20 mouse cellular contexts compared by ENCODE assay signal in the genomic region with DNA sequence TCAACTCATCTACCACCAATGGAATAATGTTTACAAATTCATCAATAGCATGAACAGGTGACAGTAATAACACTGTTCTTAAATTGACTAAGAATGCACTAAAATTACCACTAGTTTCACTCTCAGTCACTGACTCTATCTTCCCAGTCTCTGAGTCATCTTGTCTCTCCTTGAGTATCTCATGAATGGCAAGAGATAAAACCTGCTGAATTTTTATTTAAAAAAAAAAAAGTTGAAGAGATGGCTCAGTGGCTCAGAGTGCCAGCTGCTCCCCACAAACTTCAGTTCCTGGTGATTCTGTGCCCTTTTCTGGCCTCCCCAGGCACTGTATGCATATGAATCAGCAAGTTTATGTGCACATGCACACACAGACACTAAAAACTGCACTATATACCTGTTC.
A peak's percentile ranks its signal among the peaks of the same experiment; 100 is the strongest.
DNase-seq lines count a peak whose midpoint lies in the region; ATAC-seq and TF ChIP-seq lines count a peak whose summit lies in the region.
"Had no signal": no experiment of that assay in that cellular context is flagged by ENCODE, and none has a peak within 500 bp of the region (broad histone marks: within the 10 kb centered on the region; RNA-seq: fewer than 3 reads in every experiment).

No protein-coding gene starts in this region.

- H3K79me3 ChIP-seq in C2C12 (ENCODE audit: low read depth): peaks cover 35% of the 10 kb centered on the region

- TF ChIP-seq EP300 in CH12.LX (IDR thresholded peaks at IDR 0.05; ENCODE audit: low read length): peak; percentile 100

- intact Hi-C loops in left cerebral cortex, postnatal 25 days (cut with DNase I): no loop called here
- intact Hi-C loops in gastrocnemius, postnatal 14 days (cut with DNase I; ENCODE audit: low total_unique reads): no loop called here

- H3K4me2 ChIP-seq in CH12.LX (ENCODE audit: insufficient read depth, low read depth, poor library complexity, severe bottlenecking): peak overlapping the region; percentile 98
- H3K4me2 ChIP-seq: embryonic facial prominence, embryonic 13.5 days; forebrain, embryonic 12.5 days; heart, embryonic 13.5 days; hindbrain, embryonic 15.5 days had no signal

- TF ChIP-seq POLR2A in CH12.LX (IDR thresholded peaks at IDR 0.05; ENCODE audit: low read depth, low read length): no peak

- dilution Hi-C loops in CH12.LX (cut with MboI; ENCODE audit: extremely low pct_ligation_motif_present, extremely low pct_unique_long_range_greater_than_20kb, low sequenced_read_pairs): no loop called here

- no peaks in the 10 kb centered on the region for H3K27me3 ChIP-seq in C2C12 (ENCODE audit: control insufficient read depth, insufficient read depth, insufficient read length)
- H3K27me3 ChIP-seq in CH12.LX (replicated peaks): no peaks in the 10 kb centered on the region
- H3K27me3 ChIP-seq: embryonic facial prominence, embryonic 13.5 days; forebrain, embryonic 12.5 days; heart, embryonic 13.5 days; hindbrain, embryonic 15.5 days; Patski had no signal

- TF ChIP-seq CTCF in C2C12 (IDR thresholded peaks at IDR 0.05; ENCODE audit: control insufficient read depth, insufficient read depth, insufficient read length) (no peak), CH12.LX (conservative IDR thresholded peaks at IDR 0.05 in 1 of 2, IDR thresholded peaks at IDR 0.05 in 1 of 2; ENCODE audit: low read depth in 2 of 2, low read length in 2 of 2) (no peak)

- in situ Hi-C loops in CH12.LX (cut with MboI; ENCODE audit: low pct_ligation_motif_present, low pct_unique_long_range_greater_than_20kb, low sequenced_read_pairs): no loop called here

- no peaks in the 10 kb centered on the region for H3K9me3 ChIP-seq in CH12.LX (replicated peaks; ENCODE audit: low read length)
- H3K9me3 ChIP-seq: embryonic facial prominence, embryonic 13.5 days; forebrain, embryonic 12.5 days; heart, embryonic 13.5 days; hindbrain, embryonic 15.5 days had no signal

- peaks cover 77% of the 10 kb centered on the region for H3K79me2 ChIP-seq in C2C12 (ENCODE audit: control insufficient read depth, insufficient read depth)
- peaks cover 34% of the 10 kb centered on the region for H3K79me2 ChIP-seq in CH12.LX (replicated peaks; ENCODE audit: control insufficient read depth, extremely low read depth, insufficient read depth, poor library complexity, severe bottlenecking)

- ATAC-seq in inflammation-experienced regulatory T-cells, adult 6 months: peak; percentile 76
- ATAC-seq: Patski had no signal

- no peak; the same call in 1 of the 2 replicates for TF ChIP-seq RAD21 in CH12.LX (IDR thresholded peaks at IDR 0.05; ENCODE audit: low read depth, low read length)

- peaks cover 15 to 67% of the 10 kb centered on the region in 2 experiments for H3K4me1 ChIP-seq in CH12.LX (ENCODE audit: control insufficient read depth in 1 of 2, insufficient read depth in 2 of 2)
- H3K4me1 ChIP-seq: forebrain, embryonic 12.5 days; hindbrain, embryonic 15.5 days had no signal

- H3K36me3 ChIP-seq in C2C12 (ENCODE audit: control insufficient read depth, insufficient read depth) (peaks cover 14% of the 10 kb centered on the region), CH12.LX (replicated peaks in 1 of 2; ENCODE audit: control insufficient read depth in 1 of 2, insufficient read depth in 1 of 2, low read length in 1 of 2) (peaks cover 6 to 18% of the 10 kb centered on the region in 2 experiments)

- peak overlapping the region; percentile 80 for H3K27ac ChIP-seq in CH12.LX (ENCODE audit: insufficient read depth, low read depth)
- H3K27ac ChIP-seq: embryonic facial prominence, embryonic 13.5 days; forebrain, embryonic 12.5 days; heart, embryonic 13.5 days; hindbrain, embryonic 15.5 days had no signal

- H3ac ChIP-seq in C2C12 (ENCODE audit: control insufficient read depth, insufficient read length, low read depth): no peak overlapping the region

- no peak overlapping the region for H3K4me3 ChIP-seq in C2C12 (ENCODE audit: insufficient read depth, poor library complexity, severe bottlenecking)
- no peak overlapping the region for H3K4me3 ChIP-seq in CH12.LX (replicated peaks in 1 of 3; ENCODE audit: low read depth in 2 of 3, low read length in 2 of 3, poor library complexity in 1 of 3)
- H3K4me3 ChIP-seq: embryonic facial prominence, embryonic 13.5 days; forebrain, embryonic 12.5 days; heart, embryonic 13.5 days; hindbrain, embryonic 15.5 days had no signal

- peak overlapping the region; percentile 43; the same call in 1 of the 2 replicates for H3K9ac ChIP-seq in CH12.LX (ENCODE audit: insufficient read depth, low read depth)
- H3K9ac ChIP-seq: embryonic facial prominence, embryonic 13.5 days; forebrain, embryonic 12.5 days; heart, embryonic 13.5 days; hindbrain, embryonic 15.5 days had no signal

- DNase-seq in 3T3-L1 (ENCODE audit: low read depth, low spot score) (peak; percentile 28), CH12.LX (ENCODE audit: extremely low read depth) (peak; percentile 85)
- DNase-seq in embryo, embryonic 10 days (ENCODE audit: low spot score): no peak
- DNase-seq in left cerebral cortex, postnatal 25 days (ENCODE audit: low spot score in 2 of 2): no peak
- no peak for DNase-seq in kidney, postnatal 25 days
- no peak for DNase-seq in gastrocnemius, postnatal 14 days
- DNase-seq: adrenal gland, adult 2 months; B cell, adult 2 months; cerebellum, adult 11 months; cerebellum, adult 8-10 months; cerebellum, postnatal 14 days; gastrocnemius, postnatal 36 days; kidney, adult 18-20 months had no signal

TF ChIP-seq in C2C12, 6 proteins besides CTCF, POLR2A, EP300 and RAD21:
- TF ChIP-seq MYOD1 (IDR thresholded peaks at IDR 0.05; ENCODE audit: control insufficient read depth, insufficient read length, low read depth) (peak; percentile 37), MYOG (IDR thresholded peaks at IDR 0.05; ENCODE audit: control insufficient read depth, extremely low read depth, insufficient read length) (no peak)

TF ChIP-seq in CH12.LX, 34 proteins besides CTCF, POLR2A, EP300 and RAD21:
- TF ChIP-seq ETS1 (conservative IDR thresholded peaks at IDR 0.05; ENCODE audit: low read depth, low read length): peak; percentile 97
- TF ChIP-seq JUN (IDR thresholded peaks at IDR 0.05; ENCODE audit: insufficient read depth, low read depth, low read length): peak; percentile 98
- TF ChIP-seq CHD1 (IDR thresholded peaks at IDR 0.05; ENCODE audit: low read depth, low read length): no peak
- TF ChIP-seq BHLHE40 (IDR thresholded peaks at IDR 0.05; ENCODE audit: low read depth, low read length): peak; percentile 90
- TF ChIP-seq ZMIZ1 (IDR thresholded peaks at IDR 0.05; ENCODE audit: low read depth, low read length): no peak
- TF ChIP-seq KAT2A (IDR thresholded peaks at IDR 0.05; ENCODE audit: insufficient replicate concordance, low read length): no peak
- TF ChIP-seq USF1 (IDR thresholded peaks at IDR 0.05; ENCODE audit: low read depth, low read length): no peak
- TF ChIP-seq SIN3A (IDR thresholded peaks at IDR 0.05; ENCODE audit: low read length): peak; percentile 91
- peak; percentile 95 for TF ChIP-seq TCF12 (IDR thresholded peaks at IDR 0.05; ENCODE audit: low read depth, low read length)
- TF ChIP-seq MAX (IDR thresholded peaks at IDR 0.05; ENCODE audit: low read length): peak; percentile 54; the same call in 1 of the 2 replicates
- TF ChIP-seq UBTF (IDR thresholded peaks at IDR 0.05; ENCODE audit: low read depth, low read length): no peak
- no peak for TF ChIP-seq HCFC1 (IDR thresholded peaks at IDR 0.05; ENCODE audit: low read depth, low read length)
- peak; percentile 98 for TF ChIP-seq RCOR1 (conservative IDR thresholded peaks at IDR 0.05; ENCODE audit: low read depth, low read length)
- TF ChIP-seq POLR2AphosphoS2 (IDR thresholded peaks at IDR 0.05; ENCODE audit: low read depth, low read length): no peak
- no peak for TF ChIP-seq NELFE (IDR thresholded peaks at IDR 0.05; ENCODE audit: low read depth, low read length)
- no peak for TF ChIP-seq TBP (conservative IDR thresholded peaks at IDR 0.05; ENCODE audit: low read depth, low read length)
- TF ChIP-seq ZC3H11A (IDR thresholded peaks at IDR 0.05; ENCODE audit: low read depth, low read length): no peak
- no peak for TF ChIP-seq SMC3 (IDR thresholded peaks at IDR 0.05; ENCODE audit: low read depth, low read length)
- TF ChIP-seq CHD2 (IDR thresholded peaks at IDR 0.05; ENCODE audit: low read length): peak; percentile 85
- no peak for TF ChIP-seq PAX5 (IDR thresholded peaks at IDR 0.05; ENCODE audit: low read length)
- no peak for TF ChIP-seq ZKSCAN1 (IDR thresholded peaks at IDR 0.05; ENCODE audit: borderline replicate concordance, low read depth, low read length)
- TF ChIP-seq MXI1 (IDR thresholded peaks at IDR 0.05; ENCODE audit: low read depth, low read length): peak; percentile 59; the same call in 1 of the 2 replicates
- peak; percentile 100 for TF ChIP-seq JUND (conservative IDR thresholded peaks at IDR 0.05; ENCODE audit: low read depth, low read length)
- 0 out of 2 replicates have a peak, but pooled peaks have one; percentile 13 for TF ChIP-seq MYC (IDR thresholded peaks at IDR 0.05; ENCODE audit: low read depth, low read length)
- peak; percentile 98 for TF ChIP-seq MEF2A (IDR thresholded peaks at IDR 0.05; ENCODE audit: borderline replicate concordance, low read depth, low read length)
- TF ChIP-seq IRF4 (IDR thresholded peaks at IDR 0.05; ENCODE audit: low read depth, low read length): peak; percentile 99
- no peak for TF ChIP-seq ELF1 (IDR thresholded peaks at IDR 0.05; ENCODE audit: low read depth, low read length)
- TF ChIP-seq MAFK (IDR thresholded peaks at IDR 0.05; ENCODE audit: insufficient replicate concordance, low read length): peak; percentile 74
- TF ChIP-seq GABPA (IDR thresholded peaks at IDR 0.05; ENCODE audit: insufficient replicate concordance, low read depth, low read length): no peak
- TF ChIP-seq ZNF384 (IDR thresholded peaks at IDR 0.05; ENCODE audit: low read depth, low read length): peak; percentile 93
- peak; percentile 62; the same call in 1 of the 2 replicates for TF ChIP-seq E2F4 (IDR thresholded peaks at IDR 0.05; ENCODE audit: insufficient replicate concordance, low read depth, low read length)
TF ChIP-seq in CH12.LX: peak in this region for 16.

Comparison
In these comparisons a context has a peak if more than half of its experiments do, and no peak if none do; other contexts are left out.
1. DNase-seq: peak in 3T3-L1 (single experiment) and CH12.LX (single experiment); none in embryo, embryonic 10 days (single experiment), left cerebral cortex, postnatal 25 days (0 of 2), kidney, postnatal 25 days (0 of 2) and gastrocnemius, postnatal 14 days (single experiment).